Mouse (Mus musculus) bone marrow macrophage, adult 2 months (primary cell): ENCODE data around the gene Zbtb22.

Experiments used
- CTCF ChIP-seq: IDR thresholded peaks from 2 replicates; pipeline ENCODE4 v1.5.1; 2012; ENCODE audit warnings: low read depth, mild to moderate bottlenecking, low read length, moderate library complexity
- POLR2A ChIP-seq: IDR thresholded peaks from 2 replicates; pipeline ENCODE4 v1.6.1; 2012; ENCODE audit warnings: mild to moderate bottlenecking, low read depth, low read length, borderline replicate concordance

GRCm38 (mm10) chr17:33914969-33915391, 724 bp upstream of the Zbtb22 start:
- TF ChIP-seq POLR2A (no peak), CTCF (0 out of 2 replicates have a peak, but pooled peaks have one; percentile 10)
